Mouse (Mus musculus) brain, embryonic 14.5 days (tissue): ENCODE data around the gene Lyar.

ENCODE experiments used
- CTCF ChIP-seq: fragments of 200-500 bp; IDR thresholded peaks from 2 replicates; pipeline ENCODE4 v1.5.1; 2012; ENCODE audit warnings: inconsistent platforms, mild to moderate bottlenecking, moderate library complexity, borderline replicate concordance; ENCODE audit not compliant: insufficient read depth, insufficient read length; ENCODE audit errors: extremely low read depth
- POLR2A ChIP-seq: fragments of 200-500 bp; IDR thresholded peaks from 2 replicates; pipeline ENCODE4 v1.6.1; 2012; ENCODE audit warnings: mild to moderate bottlenecking, inconsistent platforms, borderline replicate concordance; ENCODE audit not compliant: poor library complexity, insufficient read depth, insufficient read length, severe bottlenecking; ENCODE audit errors: extremely low read depth

- TF ChIP-seq CTCF (no peak), POLR2A (no peak)
Measured at GRCm38 (mm10) chr5:38256551-38256950, 36.3 kb downstream of the Lyar start.
